Mouse (Mus musculus): ENCODE results near the gene Gys2. TPM values are rescaled to one million over a fixed set of nuclear protein-coding genes. Genes with fewer than 3 reads are reported as not detected.

Gys2 gene
- polyA plus RNA-seq, 1 experiment from 2014 or later, result not detected

- ATAC-seq (ENCODE audit: insufficient number of reproducible peaks, low FRiP score, low TSS enrichment, low read depth), result no peak
- Histone ChIP-seq H3K36me3 (ENCODE audit: control insufficient read depth, insufficient read depth, low read length) (peaks cover 9% of the 10 kb centered on the region; the same call in 1 of the 2 replicates), H3K27ac (replicated peaks; ENCODE audit: low read depth, low read length) (no peak overlapping the region), H3K4me3 (ENCODE audit: low read depth, low read length) (no peak overlapping the region), H3K4me1 (ENCODE audit: control insufficient read depth, insufficient read depth, low read length) (no peaks in the 10 kb centered on the region; the same call in 1 of the 2 replicates), H3K9ac (ENCODE audit: low read length) (no peak overlapping the region), H3K9me3 (ENCODE audit: control insufficient read depth, low read length) (no peaks in the 10 kb centered on the region), H3K4me2 (ENCODE audit: low read depth, severe bottlenecking) (no peak overlapping the region), H3K27me3 (ENCODE audit: control insufficient read depth, insufficient read depth, low read length) (no peaks in the 10 kb centered on the region)
- WGBS, result 75% methylated on average over 5 of the region's 5 CpGs
- DNase-seq (ENCODE audit: low spot score), result no peak
Observed at GRCm38 (mm10) chr6:142392312-142392711, 80.6 kb downstream of the Gys2 start.

DNA sequence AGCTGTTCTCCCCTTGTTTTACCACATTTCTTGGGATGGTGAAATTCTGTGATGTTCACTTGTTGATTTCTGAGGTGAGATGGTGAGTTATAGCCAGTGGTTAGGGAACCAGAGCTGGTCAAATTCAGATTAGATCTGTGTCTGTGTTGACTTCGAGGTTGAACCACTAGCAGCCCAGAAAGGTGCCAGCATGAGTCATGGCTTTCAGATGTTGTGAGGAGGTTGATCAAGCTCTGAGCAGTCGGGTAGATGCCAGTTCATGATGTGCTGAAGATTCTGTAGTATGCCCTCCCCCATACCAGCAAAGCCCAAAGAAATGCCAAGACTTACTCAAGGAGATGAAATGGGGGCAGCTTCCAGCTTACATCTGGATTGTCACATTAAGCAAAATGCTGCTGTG, 83.8 kb downstream of the Gys2 start:
- WGBS, result 87% methylated on average over 2 of the region's 2 CpGs
- Histone ChIP-seq H3K27ac (replicated peaks; ENCODE audit: low read depth, low read length) (no peak overlapping the region), H3K36me3 (ENCODE audit: control insufficient read depth, insufficient read depth, low read length) (no peaks in the 10 kb centered on the region), H3K9ac (ENCODE audit: low read length) (no peak overlapping the region), H3K27me3 (ENCODE audit: control insufficient read depth, insufficient read depth, low read length) (no peaks in the 10 kb centered on the region), H3K4me3 (ENCODE audit: low read depth, low read length) (no peak overlapping the region), H3K4me2 (ENCODE audit: low read depth, severe bottlenecking) (no peak overlapping the region), H3K4me1 (ENCODE audit: control insufficient read depth, insufficient read depth, low read length) (peaks cover 3% of the 10 kb centered on the region; the same call in 1 of the 2 replicates), H3K9me3 (ENCODE audit: control insufficient read depth, low read length) (no peaks in the 10 kb centered on the region)
- DNase-seq (ENCODE audit: low spot score) (no peak), ATAC-seq (ENCODE audit: insufficient number of reproducible peaks, low FRiP score, low TSS enrichment, low read depth) (no peak)

DNA sequence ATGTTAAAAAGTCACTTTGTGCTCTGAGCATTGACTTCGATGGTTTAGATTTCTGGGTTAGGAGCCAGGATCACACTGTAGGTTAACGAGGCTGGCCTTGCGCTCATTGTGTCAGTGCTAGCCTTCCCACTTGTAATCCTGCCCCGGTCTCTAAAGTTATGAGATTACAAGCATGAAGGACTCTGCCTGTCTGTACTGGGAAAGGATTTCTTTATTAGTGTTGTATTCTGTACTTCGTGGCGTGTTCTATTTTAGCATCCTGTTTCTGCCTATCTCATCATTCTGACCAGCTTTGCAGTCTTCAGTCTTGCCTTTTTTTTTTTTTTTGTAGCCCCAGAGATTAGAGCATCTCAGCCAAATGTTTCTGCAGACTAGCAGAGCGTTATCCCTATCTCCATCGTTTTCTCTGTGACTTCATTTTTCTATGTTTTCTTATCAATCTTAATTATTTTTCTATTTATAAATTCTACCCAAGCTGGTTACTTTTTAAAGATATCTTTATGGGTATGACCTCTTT, 85.1 kb downstream of the Gys2 start:
- Histone ChIP-seq H3K9me3 (ENCODE audit: control insufficient read depth, low read length) (no peaks in the 10 kb centered on the region), H3K4me3 (ENCODE audit: low read depth, low read length) (peak overlapping the region; percentile 98), H3K27ac (replicated peaks; ENCODE audit: low read depth, low read length) (no peak overlapping the region), H3K4me2 (ENCODE audit: low read depth, severe bottlenecking) (peak overlapping the region; percentile 70), H3K27me3 (ENCODE audit: control insufficient read depth, insufficient read depth, low read length) (no peaks in the 10 kb centered on the region), H3K36me3 (ENCODE audit: control insufficient read depth, insufficient read depth, low read length) (no peaks in the 10 kb centered on the region), H3K4me1 (ENCODE audit: control insufficient read depth, insufficient read depth, low read length) (peaks cover 3% of the 10 kb centered on the region; the same call in 1 of the 2 replicates), H3K9ac (ENCODE audit: low read length) (peak overlapping the region; percentile 90)
- no peak for DNase-seq (ENCODE audit: low spot score)
- ATAC-seq (ENCODE audit: insufficient number of reproducible peaks, low FRiP score, low TSS enrichment, low read depth), result no peak
- WGBS, result 20% methylated on average over 8 of the region's 8 CpGs

- Histone ChIP-seq H3K27ac (replicated peaks; ENCODE audit: low read depth, low read length) (no peak within 1 kb of the TSS), H3K4me1 (ENCODE audit: control insufficient read depth, insufficient read depth, low read length) (peaks cover 3% of the 10 kb centered on the region; the same call in 1 of the 2 replicates), H3K4me3 (ENCODE audit: low read depth, low read length) (peak within 1 kb of the TSS; percentile 98), H3K27me3 (ENCODE audit: control insufficient read depth, insufficient read depth, low read length) (no peaks in the 10 kb centered on the region), H3K4me2 (ENCODE audit: low read depth, severe bottlenecking) (peak within 1 kb of the TSS; percentile 70), H3K9me3 (ENCODE audit: control insufficient read depth, low read length) (no peaks in the 10 kb centered on the region), H3K36me3 (ENCODE audit: control insufficient read depth, insufficient read depth, low read length) (no peaks in the 10 kb centered on the region), H3K9ac (ENCODE audit: low read length) (peak within 1 kb of the TSS; percentile 90)
- DNase-seq (ENCODE audit: low spot score), result peak; percentile 98
- ATAC-seq (ENCODE audit: insufficient number of reproducible peaks, low FRiP score, low TSS enrichment, low read depth), result peak; percentile 99
- under 1% methylated on average over 86 of the region's 87 CpGs for WGBS
Observed at GRCm38 (mm10) chr6:142387011-142387754, 85.7 kb downstream of the Gys2 start, which contains the start of the genes Recql and Golt1b. Recql (minus strand) TSS chr6:142387087. Golt1b (plus strand) TSS chr6:142387221.

GRCm38 (mm10) chr6:142386285-142387010, 86.5 kb downstream of the Gys2 start:
- ATAC-seq (ENCODE audit: insufficient number of reproducible peaks, low FRiP score, low TSS enrichment, low read depth), result peak; percentile 71; the same call in 1 of the 2 replicates
- Histone ChIP-seq H3K36me3 (ENCODE audit: control insufficient read depth, insufficient read depth, low read length) (no peaks in the 10 kb centered on the region), H3K4me2 (ENCODE audit: low read depth, severe bottlenecking) (peak overlapping the region; percentile 47), H3K9me3 (ENCODE audit: control insufficient read depth, low read length) (no peaks in the 10 kb centered on the region), H3K9ac (ENCODE audit: low read length) (peak overlapping the region; percentile 56; the same call in 1 of the 2 replicates), H3K27ac (replicated peaks; ENCODE audit: low read depth, low read length) (no peak overlapping the region), H3K4me3 (ENCODE audit: low read depth, low read length) (peak overlapping the region; percentile 98), H3K4me1 (ENCODE audit: control insufficient read depth, insufficient read depth, low read length) (peaks cover 3% of the 10 kb centered on the region; the same call in 1 of the 2 replicates), H3K27me3 (ENCODE audit: control insufficient read depth, insufficient read depth, low read length) (no peaks in the 10 kb centered on the region)
- WGBS, result 6% methylated on average over 31 of the region's 31 CpGs
- no peak for DNase-seq (ENCODE audit: low spot score)

DNA sequence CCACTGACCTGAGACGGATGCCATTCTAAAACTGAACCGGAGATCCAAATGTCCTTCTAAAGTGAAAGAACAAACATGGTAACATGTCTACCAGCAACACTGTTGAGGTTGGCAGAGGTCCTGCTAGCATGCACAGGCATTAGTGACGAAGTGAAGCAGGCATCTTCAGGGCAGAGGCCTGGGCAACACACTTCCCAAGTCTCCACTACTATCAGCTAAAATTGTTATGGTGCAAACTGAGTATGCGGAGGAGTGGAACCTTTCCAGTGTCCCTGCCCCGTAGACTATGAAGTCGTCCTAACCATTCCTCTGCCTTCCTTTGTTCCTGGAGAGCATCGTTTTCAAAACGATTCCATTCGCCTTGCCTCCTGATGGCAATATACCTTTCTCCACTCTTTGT, 88.4 kb downstream of the Gys2 start:
- H3K4me1 ChIP-seq (ENCODE audit: control insufficient read depth, insufficient read depth, low read length), result peaks cover 3% of the 10 kb centered on the region; the same call in 1 of the 2 replicates

DNA sequence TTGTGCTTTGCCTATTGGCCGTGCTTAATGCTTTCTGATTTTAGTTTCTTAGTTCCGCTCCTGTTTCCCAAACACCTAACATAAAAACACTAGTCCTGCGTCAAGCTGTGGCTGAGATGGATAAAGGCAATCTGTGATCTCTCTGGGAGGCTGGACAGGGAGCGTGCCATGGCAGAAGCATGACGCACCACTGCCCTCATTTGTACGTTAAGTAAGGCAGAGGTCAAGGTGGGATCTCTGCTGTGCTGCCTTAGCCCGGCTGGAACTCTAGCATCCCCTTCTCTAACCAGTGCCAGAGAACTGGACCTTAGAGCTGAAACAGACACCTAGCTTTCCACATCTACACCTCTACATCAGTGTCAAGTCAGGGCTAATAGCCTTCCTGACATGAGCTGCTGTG, 91.3 kb downstream of the Gys2 start:
- Histone ChIP-seq H3K4me1 (ENCODE audit: control insufficient read depth, insufficient read depth, low read length) (0 out of 2 replicates have a peak, but pooled peaks cover 3% of the 10 kb centered on the region), H3K9me3 (ENCODE audit: control insufficient read depth, low read length) (no peaks in the 10 kb centered on the region), H3K27me3 (ENCODE audit: control insufficient read depth, insufficient read depth, low read length) (no peaks in the 10 kb centered on the region), H3K27ac (replicated peaks; ENCODE audit: low read depth, low read length) (no peak overlapping the region), H3K4me3 (ENCODE audit: low read depth, low read length) (no peak overlapping the region), H3K36me3 (ENCODE audit: control insufficient read depth, insufficient read depth, low read length) (peaks cover under 1% of the 10 kb centered on the region; the same call in 1 of the 2 replicates), H3K4me2 (ENCODE audit: low read depth, severe bottlenecking) (no peak overlapping the region), H3K9ac (ENCODE audit: low read length) (no peak overlapping the region)
- ATAC-seq (ENCODE audit: insufficient number of reproducible peaks, low FRiP score, low TSS enrichment, low read depth) (no peak), DNase-seq (ENCODE audit: low spot score) (no peak)
- 89% methylated on average over 7 of the region's 7 CpGs for WGBS

More for the DNA sequence above, 88.4 kb downstream of the Gys2 start:
- ATAC-seq (ENCODE audit: insufficient number of reproducible peaks, low FRiP score, low TSS enrichment, low read depth) (no peak), DNase-seq (ENCODE audit: low spot score) (no peak)
- Histone ChIP-seq H3K4me2 (ENCODE audit: low read depth, severe bottlenecking) (no peak overlapping the region), H3K9me3 (ENCODE audit: control insufficient read depth, low read length) (no peaks in the 10 kb centered on the region), H3K27ac (replicated peaks; ENCODE audit: low read depth, low read length) (no peak overlapping the region), H3K36me3 (ENCODE audit: control insufficient read depth, insufficient read depth, low read length) (no peaks in the 10 kb centered on the region), H3K9ac (ENCODE audit: low read length) (no peak overlapping the region), H3K27me3 (ENCODE audit: control insufficient read depth, insufficient read depth, low read length) (no peaks in the 10 kb centered on the region), H3K4me3 (ENCODE audit: low read depth, low read length) (no peak overlapping the region)
- WGBS, result 92% methylated on average over 9 of the region's 9 CpGs

GRCm38 (mm10) chr6:142379961-142380360, 92.9 kb downstream of the Gys2 start:
- ATAC-seq (ENCODE audit: insufficient number of reproducible peaks, low FRiP score, low TSS enrichment, low read depth) (no peak), DNase-seq (ENCODE audit: low spot score) (no peak)
- Histone ChIP-seq H3K36me3 (ENCODE audit: control insufficient read depth, insufficient read depth, low read length) (peaks cover 4% of the 10 kb centered on the region; the same call in 1 of the 2 replicates), H3K27me3 (ENCODE audit: control insufficient read depth, insufficient read depth, low read length) (no peaks in the 10 kb centered on the region), H3K9me3 (ENCODE audit: control insufficient read depth, low read length) (no peaks in the 10 kb centered on the region), H3K4me3 (ENCODE audit: low read depth, low read length) (no peak overlapping the region), H3K9ac (ENCODE audit: low read length) (no peak overlapping the region), H3K27ac (replicated peaks; ENCODE audit: low read depth, low read length) (no peak overlapping the region), H3K4me1 (ENCODE audit: control insufficient read depth, insufficient read depth, low read length) (no peaks in the 10 kb centered on the region), H3K4me2 (ENCODE audit: low read depth, severe bottlenecking) (no peak overlapping the region)
- 86% methylated on average over 6 of the region's 6 CpGs for WGBS

Data from limb, embryonic 11.5 days (tissue).